Mouse (Mus musculus): ENCODE results near the gene Nfatc2.
A peak's percentile ranks its signal among the peaks of the same experiment; 100 is the strongest.

Nfatc2 gene

DNA sequence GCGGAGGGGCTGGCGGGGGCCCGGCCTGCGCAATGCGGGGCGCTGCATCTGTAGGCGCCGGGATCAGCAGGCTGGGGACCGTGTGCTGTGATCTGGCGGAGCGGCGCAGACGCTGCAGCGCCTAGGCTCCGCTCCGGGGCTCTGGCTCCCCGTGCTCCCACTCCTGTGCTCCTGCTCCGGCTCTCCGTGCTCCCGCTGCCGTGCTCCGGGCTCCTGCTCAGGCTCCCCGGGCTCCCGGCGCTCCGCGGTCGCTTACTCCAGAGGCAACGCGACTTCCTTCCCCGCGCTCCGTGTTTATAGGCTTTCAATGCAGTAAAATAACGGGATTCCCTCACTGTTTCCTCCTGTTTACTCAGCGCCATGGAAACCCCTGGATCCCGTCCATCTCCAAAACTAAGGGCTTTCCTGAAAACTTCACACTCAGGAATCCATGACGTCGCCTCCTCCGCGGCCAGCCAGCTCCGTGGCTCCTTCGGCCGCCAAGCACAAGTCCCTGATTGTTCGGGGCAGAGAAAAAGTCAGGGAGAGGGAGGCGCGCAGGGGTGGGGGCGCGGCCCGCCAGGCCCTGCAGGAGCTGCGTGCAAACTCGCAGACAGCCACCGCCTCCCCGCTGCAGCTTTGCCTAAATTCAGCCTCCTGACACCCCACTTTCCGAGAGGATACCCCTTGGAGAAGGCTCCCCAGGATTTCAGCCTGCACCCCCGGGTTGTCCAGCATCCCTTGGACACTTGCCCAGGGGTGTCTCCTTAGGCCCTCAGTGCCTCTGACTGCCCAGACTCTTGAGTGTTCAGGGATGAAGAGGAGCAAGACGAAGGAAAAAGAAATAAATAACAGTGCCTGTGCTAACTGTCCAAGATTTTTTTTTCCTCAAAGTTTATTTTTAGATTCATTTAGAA lies at the start of gene Nfatc2:
Nfatc2 (minus strand) TSS at position 167 of the 896 bp plus-strand sequence.
- peak; percentile 92 for DNase-seq

- DNase-seq = no peak
Observed at GRCm38 (mm10) chr2:168648171-168648570, 46.7 kb upstream of the Nfatc2 start.

DNA sequence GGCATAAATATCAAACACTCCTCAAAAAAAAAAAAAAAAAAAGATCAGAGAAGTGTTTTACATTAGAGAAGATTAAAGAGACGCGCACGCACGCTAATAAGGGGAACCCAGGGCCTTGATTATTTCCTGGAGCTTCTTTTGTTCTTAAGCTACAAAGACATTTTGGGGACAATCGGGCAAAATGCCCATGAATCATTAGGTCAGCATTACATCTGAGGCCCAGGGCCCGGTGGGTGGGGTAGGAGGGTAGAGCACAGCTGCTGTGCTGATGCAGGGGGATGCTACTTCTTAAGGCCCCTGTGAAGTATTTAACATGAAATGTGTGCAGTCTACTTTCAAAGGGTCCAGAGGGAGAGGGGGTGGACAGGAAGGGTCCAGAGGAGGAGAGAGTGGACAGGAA lies 43.4 kb upstream of the Nfatc2 start:
- DNase-seq = no peak

DNA sequence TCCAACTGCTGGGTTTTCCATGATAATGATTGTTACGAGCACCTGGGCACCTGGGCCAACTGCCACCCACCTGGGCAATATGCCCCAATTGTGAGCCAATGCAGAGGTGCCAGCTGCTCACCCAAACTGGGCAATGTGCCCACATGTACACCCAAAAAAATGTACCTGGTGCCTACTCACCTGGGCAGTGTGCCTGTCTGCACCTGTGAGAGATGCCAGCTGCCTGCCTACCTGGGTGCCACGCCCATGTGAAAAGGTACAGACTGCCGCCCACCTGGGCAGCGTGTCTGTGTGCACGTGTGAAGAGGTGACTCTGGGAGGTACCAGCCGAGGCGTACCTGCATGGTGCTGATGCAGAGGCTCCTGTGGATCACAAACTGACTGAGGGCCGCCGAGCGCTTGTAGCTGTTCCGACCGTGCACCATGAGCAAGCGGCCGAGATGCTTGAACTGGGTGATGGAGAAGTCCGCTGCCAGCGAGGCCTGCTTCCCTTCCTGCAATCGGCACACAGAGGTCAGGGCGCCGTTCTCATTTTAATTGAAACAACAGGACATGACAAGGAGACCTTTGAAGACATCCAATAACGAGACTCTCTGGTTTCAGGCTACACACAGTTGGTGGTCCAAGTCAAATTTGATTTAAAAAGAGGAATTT lies 42.2 kb upstream of the Nfatc2 start:
- no peak for DNase-seq

DNA sequence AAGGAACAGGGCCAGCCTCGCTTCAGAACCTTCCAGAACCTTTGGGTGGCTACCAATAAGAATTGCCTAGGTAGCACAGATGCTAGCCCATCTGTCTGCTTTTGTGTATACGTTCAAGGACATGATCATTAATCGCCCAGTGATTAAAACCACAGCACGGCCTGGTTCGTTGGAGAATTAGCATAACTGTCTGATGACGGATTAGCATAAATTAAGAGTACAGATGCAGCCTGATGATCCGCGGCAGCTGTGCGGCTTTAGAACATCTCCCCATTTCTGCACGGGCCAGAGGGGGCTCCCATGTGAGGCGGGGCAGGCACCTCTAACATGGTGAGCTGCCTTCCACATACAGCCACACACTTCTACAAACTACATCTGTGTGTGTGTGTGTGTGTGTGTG lies 40.7 kb upstream of the Nfatc2 start:
- DNase-seq = no peak

GRCm38 (mm10) chr2:168640460-168640859 lies 39.0 kb upstream of the Nfatc2 start:
- DNase-seq = no peak

DNA sequence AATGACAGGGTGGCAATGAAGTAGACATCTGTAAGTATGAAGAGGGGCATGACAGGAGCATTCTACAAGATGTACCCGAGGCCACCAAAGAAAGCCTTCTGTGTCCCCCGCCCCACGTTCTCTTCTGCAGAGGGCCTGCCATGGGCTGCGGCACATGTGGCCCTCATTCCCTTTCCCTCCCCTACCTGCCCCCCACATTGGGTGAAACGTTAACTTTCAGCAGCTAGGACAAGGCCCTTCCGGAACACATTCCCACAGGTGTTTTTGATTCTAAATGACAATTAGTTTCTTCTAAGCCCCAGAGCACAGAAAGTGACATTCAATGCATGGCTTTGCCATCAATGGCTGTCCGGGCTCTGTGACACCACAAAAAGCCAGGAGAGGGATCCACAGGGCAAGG lies 33.4 kb upstream of the Nfatc2 start:
- DNase-seq = no peak

DNA sequence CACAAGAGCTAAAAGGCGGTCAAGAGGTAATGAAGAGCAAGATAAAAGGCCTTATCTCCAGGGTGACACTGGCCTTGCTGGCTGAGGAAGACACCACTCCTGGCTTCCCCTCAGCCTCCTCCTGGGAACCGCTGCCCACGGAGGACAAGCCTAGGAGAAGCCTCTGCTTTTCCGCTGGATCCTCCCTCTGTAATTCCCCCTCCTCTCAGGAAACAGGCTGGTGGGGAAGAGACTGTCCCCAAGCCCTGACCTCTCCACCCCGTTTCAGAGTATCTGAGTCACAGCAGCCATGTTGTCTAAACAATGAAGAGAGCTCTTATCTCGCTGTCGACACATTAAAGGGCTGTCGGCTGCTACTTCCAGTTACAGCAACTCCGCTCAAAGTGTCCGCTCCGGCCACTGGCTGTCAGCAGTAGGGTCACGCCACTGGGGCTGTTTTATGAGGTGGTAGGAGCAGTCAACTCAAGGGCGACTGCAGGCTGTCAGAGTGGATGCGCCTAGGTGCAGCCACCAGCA lies 31.9 kb upstream of the Nfatc2 start:
- peak; percentile 36 for DNase-seq

- DNase-seq = no peak
Observed at GRCm38 (mm10) chr2:168632543-168632942, 31.1 kb upstream of the Nfatc2 start.

DNA sequence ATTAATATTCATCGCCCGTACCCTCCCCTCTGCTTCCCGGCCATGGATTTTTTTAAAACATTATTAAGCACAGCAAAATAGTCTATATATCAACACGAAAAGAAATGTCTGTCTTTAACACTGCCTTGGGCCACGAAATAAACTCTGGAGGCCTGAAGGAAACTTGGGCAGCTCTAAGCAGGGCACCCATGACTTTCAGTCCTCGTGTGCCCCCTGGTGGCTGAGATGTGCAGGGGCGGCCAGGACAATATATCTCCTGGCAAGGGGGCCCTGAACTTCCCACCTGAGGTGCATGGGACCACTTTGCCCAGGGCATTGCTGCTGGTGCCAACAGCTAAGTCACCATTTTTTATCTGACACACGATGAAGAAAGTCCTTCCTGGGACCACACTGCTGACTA lies 27.3 kb upstream of the Nfatc2 start:
- peak; percentile 91 for DNase-seq

DNA sequence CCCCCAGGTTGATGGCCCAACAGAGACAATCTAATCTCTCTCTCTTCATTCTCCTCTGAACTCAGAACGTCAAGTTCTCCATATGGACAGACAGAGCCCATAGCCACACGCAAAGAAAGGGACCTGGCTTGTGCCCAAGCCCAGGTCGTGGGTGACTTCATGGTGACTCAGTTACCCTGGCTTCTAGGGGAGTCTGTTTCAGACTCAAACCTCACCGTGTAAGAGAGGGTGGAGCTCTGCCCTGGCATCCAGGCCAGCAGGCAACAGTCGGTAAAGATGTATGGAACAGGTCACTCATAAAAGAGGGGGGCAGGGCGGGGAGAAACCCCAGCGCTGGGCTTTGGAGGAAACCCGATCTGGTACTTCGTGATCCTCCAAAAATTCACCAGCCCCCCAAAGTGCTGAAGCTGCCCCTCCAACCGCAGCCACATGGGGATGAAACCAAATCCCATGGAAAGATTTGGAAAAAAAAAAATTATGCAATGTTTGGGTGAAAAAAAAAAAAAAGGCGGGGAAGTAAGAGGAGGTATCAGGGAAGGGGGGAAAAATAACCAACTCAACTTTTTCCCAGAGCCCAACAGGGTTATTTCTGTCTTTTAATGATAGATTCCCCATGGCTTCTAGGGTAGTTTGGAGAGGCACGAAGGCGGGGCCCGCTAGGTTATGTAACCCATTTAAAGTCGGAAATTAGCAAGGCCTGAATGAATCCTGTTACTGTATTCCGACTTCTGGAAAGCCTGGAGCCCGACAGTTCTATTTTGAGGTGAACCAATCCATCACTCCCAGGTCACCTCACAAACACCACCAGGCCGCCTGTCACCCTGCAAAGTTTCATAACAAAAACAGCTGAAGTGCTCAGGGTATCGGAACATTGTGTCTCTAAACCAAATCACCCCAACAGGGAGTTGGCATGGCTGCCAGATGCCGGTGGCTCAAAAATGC lies 26.6 kb upstream of the Nfatc2 start:
- DNase-seq = no peak

DNA sequence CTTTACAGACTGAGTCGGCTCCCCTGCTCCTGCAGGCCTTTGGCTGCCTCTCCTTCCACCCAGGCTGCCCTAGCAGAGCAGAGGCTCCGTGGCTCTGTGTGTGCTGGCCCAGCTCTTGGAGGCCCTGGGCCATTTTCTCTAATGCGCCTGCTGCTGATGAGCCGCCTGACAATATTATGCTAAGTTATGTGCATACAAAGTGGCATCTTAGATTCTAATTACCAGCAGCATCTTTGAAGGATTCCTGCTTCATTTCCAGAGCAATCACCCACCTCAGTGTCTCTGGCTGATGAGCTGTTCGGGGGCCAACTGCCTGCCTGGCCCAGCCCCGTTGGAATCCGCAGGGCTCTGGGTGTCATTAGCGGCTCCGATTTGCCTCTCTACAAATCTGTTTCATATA lies 24.9 kb upstream of the Nfatc2 start:
- DNase-seq = no peak

- peak; percentile 68 for DNase-seq
Observed at GRCm38 (mm10) chr2:168625091-168625490, 23.6 kb upstream of the Nfatc2 start.

- DNase-seq = no peak
Observed at GRCm38 (mm10) chr2:168621111-168621802, 19.8 kb upstream of the Nfatc2 start.

DNA sequence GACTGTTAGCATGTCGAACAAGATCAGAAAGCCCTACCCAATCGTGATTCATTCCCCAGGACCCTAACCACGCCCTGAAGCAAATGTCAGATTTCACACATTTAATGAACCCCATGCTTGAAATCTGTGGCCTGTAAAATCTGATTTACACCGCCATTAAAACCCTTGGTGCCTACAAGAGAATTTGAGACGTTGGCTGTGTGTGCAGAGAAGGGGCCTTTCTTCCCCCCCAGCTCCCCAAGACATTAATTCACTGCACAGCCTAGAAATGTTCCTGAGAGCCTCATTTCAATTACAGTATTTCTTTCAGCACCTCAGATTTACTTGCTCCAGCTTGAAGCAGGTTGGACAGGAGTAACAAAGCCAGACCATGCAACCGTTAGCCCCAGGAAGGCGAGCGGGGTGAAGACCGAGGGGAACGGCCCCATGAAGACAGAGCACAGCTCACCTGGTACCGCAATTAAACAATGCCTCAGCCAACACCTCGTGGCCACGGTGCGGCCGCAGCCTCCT lies 16.8 kb upstream of the Nfatc2 start:
- DNase-seq = no peak

GRCm38 (mm10) chr2:168615160-168615559 lies 13.7 kb upstream of the Nfatc2 start:
- DNase-seq = peak; percentile 44

- DNase-seq = peak; percentile 65
Observed at GRCm38 (mm10) chr2:168614170-168614872, 12.9 kb upstream of the Nfatc2 start.

GRCm38 (mm10) chr2:168613092-168613880 lies 11.8 kb upstream of the Nfatc2 start:
- peak; percentile 45 for DNase-seq

- no peak for DNase-seq
Observed at GRCm38 (mm10) chr2:168610941-168611340, 9.5 kb upstream of the Nfatc2 start.

GRCm38 (mm10) chr2:168609653-168610248 lies 8.3 kb upstream of the Nfatc2 start:
- no peak for DNase-seq

Measured in kidney, postnatal 10 days (tissue).